In the genomic region with DNA sequence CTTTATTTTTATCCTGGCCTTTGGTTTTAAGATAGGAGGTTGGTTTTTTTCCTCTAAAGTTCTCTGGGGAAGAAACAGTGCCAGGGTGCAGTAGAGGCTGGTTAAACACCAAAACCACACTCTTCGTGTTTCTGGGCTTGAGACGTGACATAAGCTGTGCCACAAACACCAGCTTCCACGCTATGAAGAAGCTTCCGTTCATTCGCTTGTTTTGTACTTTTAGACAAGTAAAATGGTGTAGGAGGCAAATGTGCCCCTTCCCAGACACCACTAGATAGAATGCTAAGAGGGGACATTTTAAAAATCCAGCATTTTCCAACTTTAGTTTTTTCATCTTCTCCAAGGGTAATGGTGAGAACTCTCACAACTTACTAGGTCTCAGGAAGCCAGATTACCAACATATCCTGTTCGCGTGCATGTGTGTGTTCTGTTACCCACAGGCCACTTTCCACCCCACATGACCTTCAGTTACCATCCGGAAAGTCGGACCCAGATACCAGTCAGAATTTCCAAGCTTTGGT, we compare ENCODE assay signal across 15 mouse cellular contexts. TPM values are rescaled to one million over a fixed set of nuclear protein-coding genes. Genes with fewer than 3 reads are reported as not detected.
DNase-seq lines count a peak whose midpoint lies in the region; ATAC-seq and TF ChIP-seq lines count a peak whose summit lies in the region.
"Had no signal": no experiment of that assay in that cellular context is flagged by ENCODE, and none has a peak within 500 bp of the region (broad histone marks: within the 10 kb centered on the region; RNA-seq: fewer than 3 reads in every experiment).

No protein-coding gene starts in this region.

- ATAC-seq in lung, embryonic 16.5 days (ENCODE audit: low read depth): no peak
- ATAC-seq: intestine, postnatal 0 days had no signal

- TF ChIP-seq EP300 in CH12.LX (IDR thresholded peaks at IDR 0.05; ENCODE audit: low read length): peak; percentile 69; the same call in 1 of the 2 replicates

- no peak overlapping the region for H3K4me2 ChIP-seq in lung, embryonic 16.5 days (ENCODE audit: low read depth, low read length)
- peak overlapping the region; percentile 45 for H3K4me2 ChIP-seq in CH12.LX (ENCODE audit: insufficient read depth, low read depth, poor library complexity, severe bottlenecking)
- H3K4me2 ChIP-seq: midbrain, embryonic 12.5 days; neural tube, embryonic 13.5 days had no signal

- dilution Hi-C loops in CH12.LX (cut with MboI; ENCODE audit: extremely low pct_ligation_motif_present, extremely low pct_unique_long_range_greater_than_20kb, low sequenced_read_pairs): no loop called here

- no peaks in the 10 kb centered on the region for H3K9me3 ChIP-seq in lung, embryonic 16.5 days (ENCODE audit: control insufficient read depth, low read length)
- no peaks in the 10 kb centered on the region for H3K9me3 ChIP-seq in CH12.LX (replicated peaks; ENCODE audit: low read length)
- H3K9me3 ChIP-seq in embryonic facial prominence, embryonic 10.5 days: no peaks in the 10 kb centered on the region
- H3K9me3 ChIP-seq: limb, embryonic 10.5 days; midbrain, embryonic 12.5 days; neural tube, embryonic 13.5 days had no signal

- no peak for TF ChIP-seq RAD21 in CH12.LX (IDR thresholded peaks at IDR 0.05; ENCODE audit: low read depth, low read length)

- no peak for DNase-seq in lung, adult 18-20 months
- peak; percentile 62 for DNase-seq in CH12.LX (ENCODE audit: extremely low read depth)
- peak; percentile 81 for DNase-seq in induced T-regulatory cell, adult 2 months (ENCODE audit: low read depth)
- peak; percentile 9 for DNase-seq in thymus, postnatal 14 days
- no peak for DNase-seq in embryonic facial prominence, embryonic 10.5 days (ENCODE audit: low spot score)
- DNase-seq in cerebellum, adult 11-12 months: no peak
- DNase-seq: adrenal gland, postnatal 36 days; cerebellum, adult 2 months; heart, adult 18-20 months; retina, postnatal 1 day had no signal

- no peaks in the 10 kb centered on the region; the same call in 1 of the 2 replicates for H3K36me3 ChIP-seq in lung, embryonic 16.5 days (ENCODE audit: control insufficient read depth, insufficient read depth, low read length)
- H3K36me3 ChIP-seq in CH12.LX (replicated peaks in 1 of 2; ENCODE audit: control insufficient read depth in 1 of 2, insufficient read depth in 1 of 2, low read length in 1 of 2): peaks cover 2 to 26% of the 10 kb centered on the region in 2 experiments
- peaks cover 30% of the 10 kb centered on the region for H3K36me3 ChIP-seq in embryonic facial prominence, embryonic 10.5 days (replicated peaks)

- H3K27ac ChIP-seq in lung, embryonic 16.5 days (ENCODE audit: low read length): peak overlapping the region; percentile 61
- peak overlapping the region; percentile 23; the same call in 1 of the 2 replicates for H3K27ac ChIP-seq in CH12.LX (ENCODE audit: insufficient read depth, low read depth)
- H3K27ac ChIP-seq in embryonic facial prominence, embryonic 10.5 days (replicated peaks): no peak overlapping the region
- H3K27ac ChIP-seq: limb, embryonic 10.5 days; midbrain, embryonic 12.5 days; neural tube, embryonic 13.5 days had no signal

- H3K4me1 ChIP-seq in lung, embryonic 16.5 days (replicated peaks; ENCODE audit: control insufficient read depth, insufficient read depth, low read length): peaks cover 7% of the 10 kb centered on the region; the same call in 1 of the 2 replicates
- H3K4me1 ChIP-seq in CH12.LX (ENCODE audit: control insufficient read depth in 1 of 2, insufficient read depth in 2 of 2): peaks cover 2 to 25% of the 10 kb centered on the region in 2 experiments; a peak in 3 of 4 replicates
- H3K4me1 ChIP-seq in embryonic facial prominence, embryonic 10.5 days: no peaks in the 10 kb centered on the region
- H3K4me1 ChIP-seq: limb, embryonic 10.5 days; midbrain, embryonic 12.5 days had no signal

- TF ChIP-seq CTCF in CH12.LX (conservative IDR thresholded peaks at IDR 0.05 in 1 of 2, IDR thresholded peaks at IDR 0.05 in 1 of 2; ENCODE audit: low read depth in 2 of 2, low read length in 2 of 2): no peak

- WGBS in lung, embryonic 16.5 days: 91% methylated on average over 9 of the region's 9 CpGs
- WGBS in embryonic facial prominence, embryonic 10.5 days: 97% methylated on average over 9 of the region's 9 CpGs

- H3K9ac ChIP-seq in lung, embryonic 16.5 days (ENCODE audit: low read length): no peak overlapping the region
- H3K9ac ChIP-seq in CH12.LX (ENCODE audit: insufficient read depth, low read depth): peak overlapping the region; percentile 57
- H3K9ac ChIP-seq: midbrain, embryonic 12.5 days; neural tube, embryonic 13.5 days had no signal

- in situ Hi-C loops in CH12.LX (cut with MboI; ENCODE audit: low pct_ligation_motif_present, low pct_unique_long_range_greater_than_20kb, low sequenced_read_pairs): no loop called here

- H3K4me3 ChIP-seq in lung, embryonic 16.5 days (ENCODE audit: low read length): no peak overlapping the region
- H3K4me3 ChIP-seq in CH12.LX (replicated peaks in 1 of 3; ENCODE audit: low read depth in 2 of 3, low read length in 2 of 3, poor library complexity in 1 of 3): no peak overlapping the region
- no peak overlapping the region for H3K4me3 ChIP-seq in embryonic facial prominence, embryonic 10.5 days
- H3K4me3 ChIP-seq: limb, embryonic 10.5 days; midbrain, embryonic 12.5 days; neural tube, embryonic 13.5 days had no signal

- no peaks in the 10 kb centered on the region; the same call in 1 of the 2 replicates for H3K79me2 ChIP-seq in CH12.LX (replicated peaks; ENCODE audit: control insufficient read depth, extremely low read depth, insufficient read depth, poor library complexity, severe bottlenecking)

- no peaks in the 10 kb centered on the region for H3K27me3 ChIP-seq in lung, embryonic 16.5 days (ENCODE audit: control insufficient read depth, insufficient read depth, low read depth, low read length)
- H3K27me3 ChIP-seq in CH12.LX (replicated peaks): no peaks in the 10 kb centered on the region
- H3K27me3 ChIP-seq in embryonic facial prominence, embryonic 10.5 days (replicated peaks; ENCODE audit: low read depth, poor library complexity, severe bottlenecking): no peaks in the 10 kb centered on the region
- H3K27me3 ChIP-seq: midbrain, embryonic 12.5 days; neural tube, embryonic 13.5 days had no signal

- TF ChIP-seq POLR2A in CH12.LX (IDR thresholded peaks at IDR 0.05; ENCODE audit: low read depth, low read length): no peak

TF ChIP-seq in CH12.LX, 34 proteins besides CTCF, POLR2A, EP300 and RAD21:
- TF ChIP-seq MEF2A (IDR thresholded peaks at IDR 0.05; ENCODE audit: borderline replicate concordance, low read depth, low read length): peak; percentile 77; the same call in 1 of the 2 replicates
- peak; percentile 45; the same call in 1 of the 2 replicates for TF ChIP-seq JUND (conservative IDR thresholded peaks at IDR 0.05; ENCODE audit: low read depth, low read length)
- TF ChIP-seq NELFE (IDR thresholded peaks at IDR 0.05; ENCODE audit: low read depth, low read length): no peak
- TF ChIP-seq SIN3A (IDR thresholded peaks at IDR 0.05; ENCODE audit: low read length): no peak
- TF ChIP-seq IRF4 (IDR thresholded peaks at IDR 0.05; ENCODE audit: low read depth, low read length): 0 out of 2 replicates have a peak, but pooled peaks have one; percentile 21
- 0 out of 2 replicates have a peak, but pooled peaks have one; percentile 11 for TF ChIP-seq USF1 (IDR thresholded peaks at IDR 0.05; ENCODE audit: low read depth, low read length)
- TF ChIP-seq JUN (IDR thresholded peaks at IDR 0.05; ENCODE audit: insufficient read depth, low read depth, low read length): no peak; the same call in 1 of the 2 replicates
- no peak for TF ChIP-seq E2F4 (IDR thresholded peaks at IDR 0.05; ENCODE audit: insufficient replicate concordance, low read depth, low read length)
- TF ChIP-seq USF2 (conservative IDR thresholded peaks at IDR 0.05; ENCODE audit: low read depth, low read length): no peak
- TF ChIP-seq BHLHE40 (IDR thresholded peaks at IDR 0.05; ENCODE audit: low read depth, low read length): peak; percentile 68
- no peak for TF ChIP-seq POLR2AphosphoS2 (IDR thresholded peaks at IDR 0.05; ENCODE audit: low read depth, low read length)
- no peak for TF ChIP-seq RCOR1 (conservative IDR thresholded peaks at IDR 0.05; ENCODE audit: low read depth, low read length)
- TF ChIP-seq ZC3H11A (IDR thresholded peaks at IDR 0.05; ENCODE audit: low read depth, low read length): no peak
- TF ChIP-seq MXI1 (IDR thresholded peaks at IDR 0.05; ENCODE audit: low read depth, low read length): no peak
- TF ChIP-seq ZNF384 (IDR thresholded peaks at IDR 0.05; ENCODE audit: low read depth, low read length): peak; percentile 7; the same call in 1 of the 2 replicates
- peak; percentile 27; the same call in 1 of the 2 replicates for TF ChIP-seq TCF12 (IDR thresholded peaks at IDR 0.05; ENCODE audit: low read depth, low read length)
- 0 out of 2 replicates have a peak, but pooled peaks have one; percentile 37 for TF ChIP-seq MAX (IDR thresholded peaks at IDR 0.05; ENCODE audit: low read length)

RNA-seq across cellular contexts. Expression of gene Srr, which starts 34.3 kb away (rescaled TPM):
- polyA plus RNA-seq in lung, embryonic 16.5 days (2015; fragmentation: Nextera tagmentation; extraction: Ambion mirVana): 20.7 and 21.4 TPM in 2 replicates
- total RNA-seq in CH12.LX (2012; rRNA removed) (4.0 and 5.9 TPM in 2 replicates), CH12.LX (2014; rRNA removed) (5.7 and 6.7 TPM in 2 replicates)
- 5.7 and 7.6 TPM in 2 replicates for polyA plus RNA-seq in CH12.LX (2012; ENCODE audit: insufficient read length, low read depth)
- polyA plus RNA-seq in embryonic facial prominence, embryonic 10.5 days (2016; fragmentation: Nextera tagmentation; extraction: Ambion mirVana): 15.4 and 17.7 TPM in 2 replicates

RNA-seq across cellular contexts. Expression of gene Smg6, which starts 34.5 kb away (rescaled TPM):
- 15.6 and 17.0 TPM in 2 replicates for polyA plus RNA-seq in lung, embryonic 16.5 days (2015; fragmentation: Nextera tagmentation; extraction: Ambion mirVana)
- total RNA-seq in CH12.LX (2012; rRNA removed) (12.0 and 12.1 TPM in 2 replicates), CH12.LX (2014; rRNA removed) (8.0 and 9.0 TPM in 2 replicates)
- polyA plus RNA-seq in CH12.LX (2012; ENCODE audit: insufficient read length, low read depth): 14.8 and 18.5 TPM in 2 replicates
- 19.5 and 21.0 TPM in 2 replicates for polyA plus RNA-seq in embryonic facial prominence, embryonic 10.5 days (2016; fragmentation: Nextera tagmentation; extraction: Ambion mirVana)

Comparison
In these comparisons a context has a peak if more than half of its experiments do, and no peak if none do; other contexts are left out.
1. DNase-seq: peak in CH12.LX (single experiment), induced T-regulatory cell, adult 2 months (single experiment) and thymus, postnatal 14 days (single experiment); none in lung, adult 18-20 months (0 of 2), embryonic facial prominence, embryonic 10.5 days (single experiment) and cerebellum, adult 11-12 months (single experiment).